Mouse (Mus musculus) heart, embryonic 16.5 days (tissue): ENCODE measurements around the gene Gemin4. TPM values are rescaled to one million over a fixed set of nuclear protein-coding genes. Genes with fewer than 3 reads are reported as not detected.

Source experiments
- ATAC-seq: fragments of 200-750 bp; cut with Nextera tagmentation; replicated peaks from 2 replicates; pipeline ENCODE4 v1.8.0; 2017; ENCODE audit warnings: moderate number of reproducible peaks; ENCODE audit not compliant: insufficient read depth, low FRiP score; ENCODE audit errors: extremely low read depth
- H3K27ac ChIP-seq: fragments of 300-500 bp; sonication (generic); 2 replicates; pipeline ENCODE4 v1.5.1; 2014; ENCODE audit warnings: mild to moderate bottlenecking, low read length, control low read depth, moderate library complexity
- H3K27me3 ChIP-seq: fragments of 300-500 bp; sonication (generic); 2 replicates; pipeline ENCODE4 v1.6.1; 2014; ENCODE audit warnings: low read length, mixed read lengths; ENCODE audit not compliant: control insufficient read depth, insufficient read depth
- H3K36me3 ChIP-seq: fragments of 300-500 bp; sonication (generic); 2 replicates; pipeline ENCODE4 v1.6.1; 2014; ENCODE audit not compliant: control insufficient read depth, insufficient read depth
- H3K4me1 ChIP-seq: fragments of 300-500 bp; sonication (generic); 2 replicates; pipeline ENCODE4 v1.6.1; 2014; ENCODE audit warnings: low read length, mixed read lengths; ENCODE audit not compliant: control insufficient read depth, insufficient read depth
- H3K4me2 ChIP-seq: fragments of 300-500 bp; sonication (generic); 2 replicates; pipeline ENCODE4 v1.6.1; 2014; ENCODE audit warnings: low read depth, mild to moderate bottlenecking, control low read depth, low read length
- H3K4me3 ChIP-seq: fragments of 300-500 bp; sonication (generic); 2 replicates; pipeline ENCODE4 v1.5.1; 2014; ENCODE audit warnings: mild to moderate bottlenecking, control low read depth, low read length
- H3K9ac ChIP-seq: fragments of 300-500 bp; sonication (generic); 2 replicates; pipeline ENCODE4 v1.6.1; 2014; ENCODE audit warnings: low read length, control low read depth
- H3K9me3 ChIP-seq: fragments of 300-500 bp; sonication (generic); replicated peaks from 2 replicates; pipeline ENCODE4 v1.6.1; 2016; ENCODE audit warnings: low read length; ENCODE audit not compliant: control insufficient read depth
- WGBS: fragments of 180-500 bp; shearing (Covaris S2); extraction: QIAGEN DNeasy Blood & Tissue Kit; methylation state at CpG from one replicate; pipeline ENCODE4 v1.1.7; 2014; 5-methylcytosine and 5-hydroxymethylcytosine counted together
- polyA plus RNA-seq: library from polyadenylated mRNA; unstranded; fragments of >200 nt; fragmentation: Nextera tagmentation; extraction: Ambion mirVana; gene quantifications from 2 replicates; pipeline ENCODE4 v1.2.1, GENCODE M21; 2015

Gemin4 gene
- polyA plus RNA-seq, 1 experiment from 2014 or later = 21.7 TPM

DNA sequence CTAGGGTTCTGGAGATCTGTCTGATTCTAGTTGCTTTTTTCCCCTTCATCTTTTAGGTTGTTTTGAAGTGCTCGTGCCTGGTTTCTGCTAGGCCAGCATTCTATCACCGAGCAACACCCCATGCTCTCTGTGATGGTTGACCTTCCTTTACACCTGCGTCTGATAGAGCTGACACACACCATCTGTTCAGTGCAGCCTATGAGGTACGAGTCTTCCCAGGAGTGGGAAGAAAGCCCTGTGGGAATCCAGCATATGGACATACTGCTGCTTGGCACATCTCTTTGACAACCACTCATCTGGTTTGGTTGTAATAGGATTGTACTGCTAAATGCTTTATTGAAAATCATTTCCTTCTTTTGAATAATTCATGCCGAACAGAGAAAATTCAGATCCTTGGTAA, 47.3 kb downstream of the Gemin4 start:
- Histone ChIP-seq H3K4me2 (no peak overlapping the region), H3K9me3 (no peaks in the 10 kb centered on the region), H3K4me3 (no peak overlapping the region), H3K9ac (no peak overlapping the region), H3K36me3 (no peaks in the 10 kb centered on the region; the same call in 1 of the 2 replicates), H3K27me3 (no peaks in the 10 kb centered on the region), H3K4me1 (peaks cover 2% of the 10 kb centered on the region; the same call in 1 of the 2 replicates), H3K27ac (no peak overlapping the region)
- ATAC-seq = no peak
- WGBS = 64% methylated on average over 5 of the region's 5 CpGs

GRCm38 (mm10) chr11:76168976-76169375, 48.5 kb downstream of the Gemin4 start:
- no peak overlapping the region for H3K4me3 ChIP-seq
- no peaks in the 10 kb centered on the region for H3K9me3 ChIP-seq
- 70% methylated on average over 3 of the region's 3 CpGs for WGBS
- no peak overlapping the region for H3K4me2 ChIP-seq
- peaks cover 2% of the 10 kb centered on the region; the same call in 1 of the 2 replicates for H3K4me1 ChIP-seq
- H3K9ac ChIP-seq = no peak overlapping the region
- H3K36me3 ChIP-seq = no peaks in the 10 kb centered on the region; the same call in 1 of the 2 replicates
- no peaks in the 10 kb centered on the region for H3K27me3 ChIP-seq
- H3K27ac ChIP-seq = no peak overlapping the region
- ATAC-seq = no peak

DNA sequence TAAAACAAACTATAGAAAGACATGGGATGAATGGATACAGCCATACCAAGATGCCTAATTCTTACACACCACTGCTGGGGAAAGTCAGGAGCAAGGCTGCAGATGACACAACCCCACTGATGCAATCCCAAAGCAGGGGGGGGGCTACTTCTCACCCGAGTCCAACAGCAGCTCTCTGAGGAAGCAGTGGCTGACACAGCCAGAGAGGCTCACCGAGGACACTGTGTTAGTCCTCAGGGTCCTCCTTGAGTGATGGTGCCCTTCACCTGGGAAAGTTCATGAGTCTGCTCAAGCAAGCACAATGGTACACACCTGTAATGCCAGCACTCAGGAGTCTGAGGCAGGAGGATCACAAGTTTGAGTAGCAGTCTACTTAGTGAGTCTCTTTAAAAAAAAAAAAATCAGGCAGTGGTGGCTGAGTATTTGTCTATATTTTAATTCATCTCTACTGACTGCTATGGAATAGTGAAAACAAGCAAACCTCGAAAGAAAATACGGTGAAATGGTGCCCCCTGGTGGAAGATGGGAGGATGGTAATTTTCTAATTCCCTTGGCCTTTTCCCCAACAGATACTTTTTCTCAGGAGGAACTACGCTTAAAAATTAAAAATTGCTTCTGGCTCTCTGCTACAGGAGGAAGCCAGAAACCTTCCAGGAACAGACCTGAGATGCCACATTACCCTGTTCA, 50.2 kb downstream of the Gemin4 start:
- no peak overlapping the region for H3K27ac ChIP-seq
- peaks cover 2% of the 10 kb centered on the region; the same call in 1 of the 2 replicates for H3K4me1 ChIP-seq
- H3K4me3 ChIP-seq = no peak overlapping the region
- H3K27me3 ChIP-seq = no peaks in the 10 kb centered on the region
- 0 out of 2 replicates have a peak, but pooled peaks cover 8% of the 10 kb centered on the region for H3K36me3 ChIP-seq
- no peaks in the 10 kb centered on the region for H3K9me3 ChIP-seq
- 27% methylated on average over 5 of the region's 5 CpGs for WGBS
- no peak for ATAC-seq
- H3K9ac ChIP-seq = no peak overlapping the region
- H3K4me2 ChIP-seq = no peak overlapping the region

DNA sequence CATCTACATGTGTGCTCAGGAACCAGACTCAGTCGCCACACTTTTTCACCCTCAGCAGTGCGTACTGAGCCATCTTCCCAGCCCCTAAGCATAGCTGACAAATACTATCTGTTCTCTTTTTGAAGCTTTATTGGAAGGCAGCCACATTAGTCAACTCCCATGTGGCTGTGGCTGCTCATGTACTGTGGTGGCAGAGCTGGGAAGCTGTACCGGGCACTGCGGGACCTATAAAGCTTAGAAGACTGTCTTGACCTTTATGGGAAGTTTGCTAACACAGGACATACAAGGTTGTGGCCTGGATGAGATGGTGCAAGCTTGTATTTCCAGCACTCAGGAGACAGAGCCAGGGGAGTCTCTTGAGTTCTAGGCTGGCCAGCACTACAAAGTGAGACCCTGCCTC, 50.8 kb downstream of the Gemin4 start:
- H3K27ac ChIP-seq = no peak overlapping the region
- no peaks in the 10 kb centered on the region for H3K9me3 ChIP-seq
- H3K36me3 ChIP-seq = 0 out of 2 replicates have a peak, but pooled peaks cover 8% of the 10 kb centered on the region
- 92% methylated on average over 4 of the region's 4 CpGs for WGBS
- no peaks in the 10 kb centered on the region for H3K27me3 ChIP-seq
- no peak overlapping the region for H3K4me2 ChIP-seq
- no peak overlapping the region for H3K4me3 ChIP-seq
- H3K4me1 ChIP-seq = peaks cover 2% of the 10 kb centered on the region; the same call in 1 of the 2 replicates
- H3K9ac ChIP-seq = no peak overlapping the region
- no peak for ATAC-seq

Other genes starting within 250 kb of the Gemin4 start
- 0.93 and 1.7 TPM in 2 replicates for gene 1700016K19Rik, start 217.8 kb downstream of the Gemin4 start, polyA plus RNA-seq
- gene Rflnb, start 189.9 kb downstream of the Gemin4 start, polyA plus RNA-seq = 14.9 and 16.8 TPM in 2 replicates
- 30.5 and 35.1 TPM in 2 replicates for gene Vps53, start 38.0 kb downstream of the Gemin4 start, polyA plus RNA-seq
- 22.3 and 24.0 TPM in 2 replicates for gene Fam57a, start 38.0 kb downstream of the Gemin4 start, polyA plus RNA-seq
- 0.53 and 1.8 TPM in 2 replicates for gene Dbil5, start 56 bp downstream of the Gemin4 start, polyA plus RNA-seq
- gene Mrm3, start 26.1 kb upstream of the Gemin4 start, polyA plus RNA-seq = 29.1 and 31.7 TPM in 2 replicates
- 115 and 122 TPM in 2 replicates for gene Glod4, start 26.1 kb upstream of the Gemin4 start, polyA plus RNA-seq
- gene Nxn, start 181.5 kb upstream of the Gemin4 start, polyA plus RNA-seq = 20.8 and 21.2 TPM in 2 replicates
- gene Timm22, start 189.3 kb upstream of the Gemin4 start, polyA plus RNA-seq = 81.6 and 84.4 TPM in 2 replicates